Mouse (Mus musculus): ENCODE results near the gene Acp7. TPM values are rescaled to one million over a fixed set of nuclear protein-coding genes. Genes with fewer than 3 reads are reported as not detected.

The Acp7 gene
- polyA plus RNA-seq, 1 experiment from 2014 or later: not detected

GRCm38 (mm10) chr7:28583570-28584344, 47.4 kb downstream of the Acp7 start:
- Histone ChIP-seq H3K4me3 (no peak overlapping the region), H3K27me3 (replicated peaks; ENCODE audit: low read depth, poor library complexity, severe bottlenecking) (no peaks in the 10 kb centered on the region), H3K9me3 (no peaks in the 10 kb centered on the region), H3K4me1 (peaks cover 71% of the 10 kb centered on the region), H3K27ac (replicated peaks) (no peak overlapping the region; the same call in 1 of the 2 replicates), H3K36me3 (replicated peaks) (peaks cover 27% of the 10 kb centered on the region)
- 80% methylated on average over 8 of the region's 8 CpGs for WGBS
- DNase-seq (ENCODE audit: low spot score): no peak

GRCm38 (mm10) chr7:28582841-28583240, 48.3 kb downstream of the Acp7 start:
- Histone ChIP-seq H3K9me3 (no peaks in the 10 kb centered on the region), H3K27ac (replicated peaks) (no peak overlapping the region), H3K4me1 (peaks cover 70% of the 10 kb centered on the region), H3K27me3 (replicated peaks; ENCODE audit: low read depth, poor library complexity, severe bottlenecking) (no peaks in the 10 kb centered on the region), H3K4me3 (no peak overlapping the region), H3K36me3 (replicated peaks) (peaks cover 27% of the 10 kb centered on the region)
- 90% methylated on average over 11 of the region's 11 CpGs for WGBS
- no peak for DNase-seq (ENCODE audit: low spot score)

DNA sequence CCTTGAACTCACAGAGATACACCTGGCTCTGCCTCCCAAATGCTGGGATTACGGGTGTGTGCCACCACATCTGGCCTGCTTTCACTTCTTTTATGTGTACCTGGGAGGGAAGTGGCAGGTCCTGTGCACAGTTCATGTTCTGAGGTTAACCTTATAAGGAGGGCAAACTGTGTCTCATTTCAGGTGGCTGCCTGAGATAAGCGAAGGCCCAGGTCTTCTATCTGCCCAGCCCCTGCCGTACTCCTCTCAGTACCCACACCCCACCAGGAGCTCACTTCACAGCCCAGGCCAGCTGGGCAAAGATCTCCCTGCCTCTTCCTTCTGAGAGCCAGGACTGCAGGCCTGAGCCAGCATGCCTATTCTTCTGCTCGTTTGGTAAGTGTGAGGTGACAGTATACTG, 49.4 kb downstream of the Acp7 start:
- WGBS: 88% methylated on average over 4 of the region's 4 CpGs
- Histone ChIP-seq H3K4me3 (no peak overlapping the region), H3K9me3 (no peaks in the 10 kb centered on the region), H3K36me3 (replicated peaks) (peaks cover 27% of the 10 kb centered on the region), H3K27me3 (replicated peaks; ENCODE audit: low read depth, poor library complexity, severe bottlenecking) (no peaks in the 10 kb centered on the region), H3K4me1 (peaks cover 70% of the 10 kb centered on the region), H3K27ac (replicated peaks) (no peak overlapping the region; the same call in 1 of the 2 replicates)
- no peak for DNase-seq (ENCODE audit: low spot score)

DNA sequence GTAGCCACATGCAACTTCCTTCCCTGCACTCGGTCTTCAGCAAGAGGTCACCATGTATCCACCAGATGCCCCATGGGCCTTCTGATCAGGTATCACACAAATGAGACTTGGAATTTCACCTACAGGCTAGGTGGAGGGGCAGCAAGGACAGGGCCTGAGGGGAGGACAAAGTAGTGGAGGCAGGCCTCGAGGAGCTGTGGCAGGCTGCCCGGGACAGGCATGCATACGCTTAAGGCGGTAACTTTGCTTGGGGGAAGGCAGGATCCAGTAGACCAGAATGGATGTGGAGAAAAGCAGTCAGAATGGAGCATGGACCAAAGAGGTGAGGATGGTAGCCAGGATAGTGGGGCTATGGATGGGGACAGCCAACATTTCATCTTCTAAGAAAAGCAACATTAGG, 51.3 kb downstream of the Acp7 start:
- peaks cover 27% of the 10 kb centered on the region for H3K36me3 ChIP-seq (replicated peaks)
- 73% methylated on average over 5 of the region's 5 CpGs for WGBS
- H3K9me3 ChIP-seq: no peaks in the 10 kb centered on the region
- peak overlapping the region; percentile 15; the same call in 1 of the 2 replicates for H3K27ac ChIP-seq (replicated peaks)
- no peak for DNase-seq (ENCODE audit: low spot score)
- no peaks in the 10 kb centered on the region for H3K27me3 ChIP-seq (replicated peaks; ENCODE audit: low read depth, poor library complexity, severe bottlenecking)
- peaks cover 68% of the 10 kb centered on the region for H3K4me1 ChIP-seq
- H3K4me3 ChIP-seq: no peak overlapping the region

- Histone ChIP-seq H3K27ac (replicated peaks) (peak overlapping the region; percentile 65), H3K4me1 (peaks cover 63% of the 10 kb centered on the region), H3K4me3 (no peak overlapping the region), H3K27me3 (replicated peaks; ENCODE audit: low read depth, poor library complexity, severe bottlenecking) (no peaks in the 10 kb centered on the region), H3K36me3 (replicated peaks) (peaks cover 27% of the 10 kb centered on the region), H3K9me3 (no peaks in the 10 kb centered on the region)
- no peak for DNase-seq (ENCODE audit: low spot score)
- WGBS: 76% methylated on average over 5 of the region's 5 CpGs
Observed at GRCm38 (mm10) chr7:28578543-28579053, 52.5 kb downstream of the Acp7 start.

DNA sequence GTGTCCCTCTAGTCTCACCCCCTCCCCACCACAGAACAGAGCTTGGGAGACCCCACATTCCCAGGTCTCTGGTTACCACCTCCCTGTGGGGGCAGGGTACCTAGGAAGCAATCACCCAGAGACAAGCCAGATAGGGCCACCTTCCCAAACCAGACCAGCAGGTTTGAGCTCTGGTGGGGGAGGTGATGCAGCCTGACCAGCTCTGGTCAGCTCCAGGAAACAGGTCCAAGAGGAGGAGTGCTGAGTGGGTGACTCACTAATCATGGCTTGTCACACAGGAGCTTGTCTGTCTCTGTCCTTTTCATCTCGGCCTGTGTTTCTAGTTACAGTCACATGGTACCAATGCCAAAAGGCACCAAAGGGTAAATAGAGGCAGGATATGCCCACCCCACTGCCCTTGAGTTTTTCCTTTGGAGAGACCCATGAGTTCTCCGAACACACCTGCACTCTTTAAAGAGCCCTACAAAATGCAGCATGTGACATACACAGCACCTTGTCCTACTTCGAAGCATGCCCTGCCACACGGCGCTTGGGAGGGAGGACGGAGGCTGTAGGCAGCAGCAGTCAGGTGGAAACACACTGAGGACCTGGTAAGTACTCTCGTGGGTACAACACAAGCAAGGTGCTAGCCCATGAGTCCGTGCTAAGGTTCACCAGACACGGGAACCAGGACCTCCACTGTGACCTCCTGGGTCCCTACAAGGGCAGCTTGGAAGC, 53.1 kb downstream of the Acp7 start:
- DNase-seq (ENCODE audit: low spot score): peak; percentile 66
- WGBS: 80% methylated on average over 9 of the region's 9 CpGs
- peaks cover 63% of the 10 kb centered on the region for H3K4me1 ChIP-seq
- peaks cover 23% of the 10 kb centered on the region for H3K36me3 ChIP-seq (replicated peaks)
- H3K27me3 ChIP-seq (replicated peaks; ENCODE audit: low read depth, poor library complexity, severe bottlenecking): no peaks in the 10 kb centered on the region
- H3K9me3 ChIP-seq: no peaks in the 10 kb centered on the region
- peak overlapping the region; percentile 65 for H3K27ac ChIP-seq (replicated peaks)
- 0 out of 2 replicates have a peak overlapping the region, but pooled peaks have one; percentile 16 for H3K4me3 ChIP-seq

GRCm38 (mm10) chr7:28576271-28576914, 54.7 kb downstream of the Acp7 start:
- Histone ChIP-seq H3K4me1 (peaks cover 73% of the 10 kb centered on the region), H3K27me3 (replicated peaks; ENCODE audit: low read depth, poor library complexity, severe bottlenecking) (no peaks in the 10 kb centered on the region), H3K36me3 (replicated peaks) (peaks cover 17% of the 10 kb centered on the region), H3K9me3 (no peaks in the 10 kb centered on the region), H3K4me3 (0 out of 2 replicates have a peak overlapping the region, but pooled peaks have one; percentile 17), H3K27ac (replicated peaks) (peak overlapping the region; percentile 65)
- whole genome bisulfite sequencing: 70% methylated on average over 5 of the region's 5 CpGs
- DNase-seq (ENCODE audit: low spot score): no peak

DNA sequence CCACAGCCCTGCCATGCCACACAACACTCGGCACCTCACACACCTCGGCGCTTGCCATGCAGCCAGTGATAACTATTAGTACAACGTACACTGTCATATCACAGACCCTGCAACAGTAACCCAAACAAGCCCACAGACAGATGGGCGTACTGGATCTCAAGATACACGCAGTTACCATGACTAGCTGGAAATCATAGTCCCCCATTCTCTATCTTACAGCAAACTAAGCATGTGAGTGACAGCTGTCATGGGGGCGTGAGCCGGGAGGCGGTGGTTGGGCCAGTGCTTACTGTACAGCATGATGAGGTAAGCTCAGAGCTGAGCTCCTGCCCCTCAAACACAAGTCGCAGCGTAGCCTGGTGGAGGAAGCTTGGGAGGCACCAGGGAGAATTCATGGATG, 55.5 kb downstream of the Acp7 start:
- H3K9me3 ChIP-seq: no peaks in the 10 kb centered on the region
- H3K36me3 ChIP-seq (replicated peaks): peaks cover 9% of the 10 kb centered on the region
- no peak for DNase-seq (ENCODE audit: low spot score)
- peaks cover 81% of the 10 kb centered on the region for H3K4me1 ChIP-seq
- WGBS: 92% methylated on average over 11 of the region's 11 CpGs
- H3K27ac ChIP-seq (replicated peaks): 0 out of 2 replicates have a peak overlapping the region, but pooled peaks have one; percentile 65
- H3K27me3 ChIP-seq (replicated peaks; ENCODE audit: low read depth, poor library complexity, severe bottlenecking): no peaks in the 10 kb centered on the region
- no peak overlapping the region for H3K4me3 ChIP-seq

DNA sequence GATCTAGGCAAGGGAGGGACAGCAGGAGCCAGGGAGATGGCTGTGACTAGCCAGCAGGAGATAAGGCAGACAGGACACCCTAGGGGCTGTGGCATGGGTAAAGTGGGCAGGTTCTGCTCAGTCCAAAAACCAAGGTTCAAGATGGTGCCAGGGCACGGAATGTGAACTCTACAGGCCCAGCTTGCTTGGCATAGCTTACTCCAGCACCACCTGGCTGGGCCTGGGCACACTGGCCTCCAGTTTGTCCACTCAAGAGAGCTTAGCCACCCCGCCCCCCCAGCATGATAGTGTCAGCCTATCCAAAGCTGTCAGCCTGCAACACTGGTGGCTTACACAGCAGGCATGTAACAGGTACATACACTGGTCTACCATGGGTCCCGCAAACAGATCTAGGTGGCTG, 57.9 kb downstream of the Acp7 start:
- 92% methylated on average over 3 of the region's 3 CpGs for WGBS
- no peaks in the 10 kb centered on the region for H3K9me3 ChIP-seq
- no peak overlapping the region for H3K27ac ChIP-seq (replicated peaks)
- H3K27me3 ChIP-seq (replicated peaks; ENCODE audit: low read depth, poor library complexity, severe bottlenecking): no peaks in the 10 kb centered on the region
- no peak for DNase-seq (ENCODE audit: low spot score)
- peaks cover 72% of the 10 kb centered on the region for H3K4me1 ChIP-seq
- H3K4me3 ChIP-seq: no peak overlapping the region
- H3K36me3 ChIP-seq (replicated peaks): peaks cover 19% of the 10 kb centered on the region

DNA sequence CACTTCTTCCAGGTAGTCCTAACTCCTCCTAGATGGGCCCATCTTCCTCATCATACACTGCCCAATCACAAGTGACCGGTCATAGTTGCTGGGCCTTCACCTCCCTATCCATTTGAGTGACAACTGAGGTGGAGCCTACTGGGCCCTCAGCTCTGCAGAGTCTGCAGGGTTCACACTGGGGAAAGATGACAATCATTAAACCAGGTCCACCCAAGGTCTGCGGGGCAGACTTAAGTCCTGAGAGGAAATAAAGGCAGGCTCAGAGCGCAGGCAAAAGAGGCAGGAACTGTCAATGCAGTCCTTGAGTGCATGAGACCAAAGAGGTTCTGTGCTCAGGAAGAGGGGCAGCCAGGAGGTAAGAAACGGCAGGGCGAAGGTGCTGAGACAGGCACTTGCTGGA, 58.4 kb downstream of the Acp7 start:
- 86% methylated on average over 5 of the region's 5 CpGs for WGBS
- no peaks in the 10 kb centered on the region for H3K27me3 ChIP-seq (replicated peaks; ENCODE audit: low read depth, poor library complexity, severe bottlenecking)
- no peak overlapping the region; the same call in 1 of the 2 replicates for H3K27ac ChIP-seq (replicated peaks)
- peaks cover 24% of the 10 kb centered on the region for H3K36me3 ChIP-seq (replicated peaks)
- no peaks in the 10 kb centered on the region for H3K9me3 ChIP-seq
- no peak overlapping the region for H3K4me3 ChIP-seq
- peaks cover 66% of the 10 kb centered on the region for H3K4me1 ChIP-seq
- DNase-seq (ENCODE audit: low spot score): no peak

GRCm38 (mm10) chr7:28570982-28571682, 60.0 kb downstream of the Acp7 start:
- Histone ChIP-seq H3K4me1 (peaks cover 51% of the 10 kb centered on the region), H3K27ac (replicated peaks) (peak overlapping the region; percentile 75), H3K9me3 (no peaks in the 10 kb centered on the region), H3K36me3 (replicated peaks) (peaks cover 40% of the 10 kb centered on the region), H3K4me3 (no peak overlapping the region), H3K27me3 (replicated peaks; ENCODE audit: low read depth, poor library complexity, severe bottlenecking) (no peaks in the 10 kb centered on the region)
- WGBS: 53% methylated on average over 5 of the region's 5 CpGs
- DNase-seq (ENCODE audit: low spot score): no peak
